Mouse (Mus musculus) layer of hippocampus, adult 11-12 months (tissue): ENCODE measurements at regions not wholly inside any gene's neighbourhood (a gene's known extent, or its start where the extent isn't known, plus 50 kb on each side); places are given as distances from the start of the nearest gene placed in this dataset.
"Not testable (repeated sequence)": the region's sequence is repeated elsewhere in the genome, so short reads cannot be mapped to it uniquely, and the experiment has no call there.

Experiments
- DNase-seq: peaks from one replicate; pipeline ENCODE4 v3.0.0; 2022; ENCODE audit warnings: low spot score

DNA sequence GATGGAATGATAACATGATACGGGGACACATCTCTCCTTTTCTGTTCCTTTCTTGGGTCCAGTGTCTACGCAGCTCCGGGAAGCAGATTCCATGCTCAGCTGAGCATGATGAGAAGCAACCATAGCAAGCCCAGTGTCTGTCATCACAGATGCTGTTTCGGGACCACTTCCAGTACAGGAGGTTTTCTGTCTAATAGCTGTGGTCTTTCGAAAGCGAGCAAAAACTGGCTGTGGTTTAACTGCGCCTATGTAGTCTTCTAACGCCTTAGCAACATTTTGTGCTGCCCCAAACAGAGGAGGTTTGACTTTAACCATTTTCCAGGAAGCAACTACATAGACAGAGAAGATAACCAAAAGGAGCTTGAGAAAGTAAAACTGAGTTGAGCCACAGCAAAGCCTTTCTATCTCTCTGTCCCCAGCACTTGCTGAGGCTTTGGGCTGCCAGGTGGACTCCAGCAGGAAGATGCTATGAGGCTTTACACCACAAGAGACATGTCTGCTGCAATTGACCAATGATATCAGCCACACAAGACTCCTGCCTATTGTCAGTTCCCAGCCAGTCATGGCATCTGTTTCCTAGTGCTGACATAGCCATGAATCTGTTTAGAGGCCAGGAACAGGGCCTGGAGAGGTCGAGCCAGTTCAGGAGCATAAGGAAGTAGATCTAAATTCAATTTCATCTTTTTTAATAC lies 95.1 kb downstream of the Stard3nl start:
- peak; percentile 6 for DNase-seq

GRCm38 (mm10) chr13:19296325-19296724 lies 99.3 kb downstream of the Stard3nl start:
- DNase-seq, result no peak

GRCm38 (mm10) chr13:19293041-19293440 lies 102.6 kb downstream of the Stard3nl start:
- DNase-seq, result no peak

DNA sequence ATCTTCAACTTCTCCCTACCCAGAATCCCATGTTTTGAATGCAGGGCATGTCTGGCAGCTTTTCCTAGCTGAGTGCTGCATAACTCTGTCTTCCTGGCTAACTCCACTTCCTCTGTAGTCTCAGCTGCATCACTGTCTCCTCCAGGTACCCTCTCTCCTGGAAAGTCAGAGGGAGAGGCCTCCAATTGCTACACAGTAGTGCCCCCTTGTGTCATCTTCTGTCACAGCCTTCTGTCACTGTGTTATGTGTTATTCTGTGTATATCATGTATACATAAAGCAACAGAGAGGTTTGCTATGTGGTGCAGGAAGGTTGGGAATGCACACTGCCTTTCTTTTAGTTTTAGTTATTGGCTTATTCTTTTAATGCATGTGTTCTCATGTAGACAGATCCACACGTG lies 112.4 kb downstream of the Stard3nl start:
- DNase-seq, result no peak

GRCm38 (mm10) chr13:19272548-19273295 lies 122.9 kb downstream of the Stard3nl start:
- not testable (repeated sequence) for DNase-seq

- DNase-seq, result not testable (repeated sequence)
Measured at GRCm38 (mm10) chr13:19264996-19265395, 130.6 kb downstream of the Stard3nl start.

- not testable (repeated sequence) for DNase-seq
Measured at GRCm38 (mm10) chr13:19246558-19246957, 149.0 kb downstream of the Stard3nl start.

GRCm38 (mm10) chr13:19242580-19242979 lies 153.0 kb downstream of the Stard3nl start:
- not testable (repeated sequence) for DNase-seq

- peak; percentile 46 for DNase-seq
Measured at GRCm38 (mm10) chr13:19236340-19236739, 159.3 kb downstream of the Stard3nl start.

GRCm38 (mm10) chr13:19234700-19235374 lies 160.8 kb downstream of the Stard3nl start:
- no peak for DNase-seq

GRCm38 (mm10) chr13:19220004-19220403 lies 175.6 kb downstream of the Stard3nl start:
- DNase-seq, result not testable (repeated sequence)

- DNase-seq, result not testable (repeated sequence)
Measured at GRCm38 (mm10) chr13:19219383-19219991, 176.1 kb downstream of the Stard3nl start.

DNA sequence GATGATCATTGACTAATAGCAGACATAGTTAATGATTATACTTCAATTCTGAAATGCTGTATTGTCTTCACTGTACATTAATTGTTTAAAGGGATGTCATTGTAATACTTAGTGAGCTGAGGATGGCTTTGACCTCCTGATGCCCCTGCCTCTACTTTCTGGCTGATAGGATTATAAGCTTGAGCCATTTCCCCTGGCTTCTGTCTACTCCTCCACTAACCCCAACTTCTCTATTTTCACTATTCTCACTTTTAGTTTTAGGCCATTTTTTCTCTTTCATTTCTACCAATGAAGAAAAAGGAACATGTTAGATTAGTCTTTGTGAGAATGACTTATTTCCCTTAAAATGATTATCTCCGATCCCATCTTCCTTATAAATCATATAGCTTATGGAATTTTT lies 190.9 kb downstream of the Stard3nl start:
- no peak for DNase-seq

DNA sequence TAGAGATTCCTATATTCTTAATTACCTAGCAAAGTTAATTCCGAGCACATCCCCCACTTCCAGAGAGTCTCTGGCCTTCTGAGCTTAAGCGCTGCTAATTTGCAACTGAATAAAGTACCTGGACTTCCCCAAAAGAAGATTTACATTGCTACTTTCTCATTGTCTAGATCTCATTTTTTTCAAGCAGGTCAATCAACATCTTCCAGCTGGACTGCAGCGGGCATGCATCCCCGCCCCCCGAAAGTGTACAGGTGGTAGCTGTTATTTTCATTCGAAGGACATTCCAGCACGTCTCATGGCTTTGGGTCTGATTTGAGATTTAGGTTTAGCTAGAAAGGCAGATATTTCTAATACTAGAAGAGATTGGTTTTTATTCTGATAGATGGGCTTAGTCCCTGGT lies 193.3 kb downstream of the Stard3nl start:
- DNase-seq, result not testable (repeated sequence)
